Mouse (Mus musculus) neural tube, embryonic 12.5 days (tissue): ENCODE measurements at regions not wholly inside any gene's neighbourhood (a gene's known extent, or its start where the extent isn't known, plus 50 kb on each side); places are given as distances from the start of the nearest gene placed in this dataset.

Experiments
- ATAC-seq: fragments of 200-750 bp; cut with Nextera tagmentation; 2 replicates; pipeline ENCODE4 v1.8.0; 2017; ENCODE audit warnings: low read depth, mild to moderate bottlenecking, moderate TSS enrichment, moderate library complexity; ENCODE audit not compliant: low FRiP score
- H3K27ac ChIP-seq: fragments of 300-500 bp; sonication (generic); 2 replicates; pipeline ENCODE4 v1.5.1; 2016
- H3K27me3 ChIP-seq: fragments of 300-500 bp; sonication (generic); replicated peaks from 2 replicates; pipeline ENCODE4 v1.6.1; 2016; ENCODE audit warnings: mild to moderate bottlenecking
- H3K36me3 ChIP-seq: fragments of 300-500 bp; sonication (generic); 2 replicates; pipeline ENCODE4 v1.6.1; 2016; ENCODE audit warnings: mild to moderate bottlenecking
- H3K4me1 ChIP-seq: fragments of 300-500 bp; sonication (generic); 2 replicates; pipeline ENCODE4 v1.6.1; 2016
- H3K4me2 ChIP-seq: fragments of 300-500 bp; sonication (generic); replicated peaks from 2 replicates; pipeline ENCODE4 v1.6.1; 2016; ENCODE audit warnings: mild to moderate bottlenecking
- H3K4me3 ChIP-seq: fragments of 300-500 bp; sonication (generic); 2 replicates; pipeline ENCODE4 v1.5.1; 2016
- H3K9ac ChIP-seq: fragments of 300-500 bp; sonication (generic); 2 replicates; pipeline ENCODE4 v1.6.1; 2016; ENCODE audit warnings: mild to moderate bottlenecking
- H3K9me3 ChIP-seq: fragments of 300-500 bp; sonication (generic); 2 replicates; pipeline ENCODE4 v1.6.1; 2016; ENCODE audit warnings: mild to moderate bottlenecking
- WGBS: fragments of 180-500 bp; shearing (Covaris S2); methylation state at CpG from one replicate; pipeline ENCODE4 v1.1.7; 2016; 5-methylcytosine and 5-hydroxymethylcytosine counted together

DNA sequence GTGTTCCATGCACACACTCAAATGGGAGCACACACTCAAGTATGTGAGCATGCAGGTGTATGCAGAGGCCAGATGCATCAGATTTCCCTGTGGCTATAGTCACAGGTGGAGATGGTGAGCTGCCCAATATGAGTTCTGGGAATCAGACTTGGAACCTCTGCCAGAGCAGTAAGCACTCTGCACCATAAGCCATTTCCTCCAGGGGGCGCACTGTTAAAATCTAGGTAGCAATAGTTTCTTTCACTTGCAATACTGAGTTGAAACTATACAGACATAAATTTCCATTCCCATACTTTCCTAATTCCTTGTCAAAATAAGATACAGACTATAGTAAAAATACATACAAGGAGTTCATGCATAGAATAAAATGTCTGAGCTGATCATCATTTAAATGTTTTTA, 365.7 kb downstream of the Basp1 start:
- no peaks in the 10 kb centered on the region for H3K4me1 ChIP-seq
- no peak overlapping the region for H3K4me2 ChIP-seq
- H3K27me3 ChIP-seq = no peaks in the 10 kb centered on the region
- no peak overlapping the region for H3K4me3 ChIP-seq
- WGBS = 35% methylated on average over 1 of the region's 1 CpGs
- no peak overlapping the region for H3K9ac ChIP-seq
- ATAC-seq = no peak
- H3K36me3 ChIP-seq = no peaks in the 10 kb centered on the region
- no peak overlapping the region for H3K27ac ChIP-seq
- no peaks in the 10 kb centered on the region for H3K9me3 ChIP-seq

GRCm38 (mm10) chr15:25046514-25047138, 366.9 kb downstream of the Basp1 start:
- Histone ChIP-seq H3K4me2 (no peak overlapping the region), H3K27me3 (no peaks in the 10 kb centered on the region), H3K27ac (no peak overlapping the region), H3K9me3 (no peaks in the 10 kb centered on the region), H3K4me3 (no peak overlapping the region), H3K36me3 (no peaks in the 10 kb centered on the region), H3K4me1 (no peaks in the 10 kb centered on the region), H3K9ac (no peak overlapping the region)
- 43% methylated on average over 5 of the region's 5 CpGs for WGBS
- ATAC-seq = no peak

DNA sequence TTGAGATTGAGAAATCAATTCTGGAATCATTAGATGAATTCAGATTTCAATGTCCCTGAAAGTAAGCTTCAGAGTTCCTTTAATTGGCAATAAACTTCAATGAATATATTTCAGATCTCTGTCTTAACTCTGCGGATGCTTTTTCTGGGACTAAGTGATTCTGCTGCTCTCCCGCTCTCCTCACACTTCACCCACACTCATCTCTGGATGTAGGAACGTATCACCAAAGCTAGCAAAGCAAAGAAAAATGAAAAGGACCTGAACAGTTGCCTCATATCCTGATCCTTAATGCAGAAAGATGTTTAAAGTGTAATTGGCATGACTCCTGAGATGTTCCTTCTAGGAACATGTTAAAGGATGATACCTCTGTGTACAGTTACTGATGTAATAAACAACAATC, 377.3 kb downstream of the Basp1 start:
- no peak overlapping the region for H3K27ac ChIP-seq
- H3K36me3 ChIP-seq = no peaks in the 10 kb centered on the region
- no peaks in the 10 kb centered on the region for H3K4me1 ChIP-seq
- no peaks in the 10 kb centered on the region for H3K9me3 ChIP-seq
- H3K4me2 ChIP-seq = no peak overlapping the region
- H3K27me3 ChIP-seq = no peaks in the 10 kb centered on the region
- 94% methylated on average over 3 of the region's 3 CpGs for WGBS
- no peak overlapping the region for H3K4me3 ChIP-seq
- ATAC-seq = no peak
- H3K9ac ChIP-seq = no peak overlapping the region

GRCm38 (mm10) chr15:25027865-25028264, 385.7 kb downstream of the Basp1 start:
- no peaks in the 10 kb centered on the region for H3K9me3 ChIP-seq
- peak; percentile 46; the same call in 1 of the 2 replicates for ATAC-seq
- peaks cover 8% of the 10 kb centered on the region; the same call in 1 of the 2 replicates for H3K4me1 ChIP-seq
- no peak overlapping the region for H3K27ac ChIP-seq
- no peak overlapping the region for H3K4me2 ChIP-seq
- WGBS = 46% methylated on average over 8 of the region's 8 CpGs
- H3K4me3 ChIP-seq = no peak overlapping the region
- no peaks in the 10 kb centered on the region for H3K27me3 ChIP-seq
- no peaks in the 10 kb centered on the region for H3K36me3 ChIP-seq
- H3K9ac ChIP-seq = no peak overlapping the region

DNA sequence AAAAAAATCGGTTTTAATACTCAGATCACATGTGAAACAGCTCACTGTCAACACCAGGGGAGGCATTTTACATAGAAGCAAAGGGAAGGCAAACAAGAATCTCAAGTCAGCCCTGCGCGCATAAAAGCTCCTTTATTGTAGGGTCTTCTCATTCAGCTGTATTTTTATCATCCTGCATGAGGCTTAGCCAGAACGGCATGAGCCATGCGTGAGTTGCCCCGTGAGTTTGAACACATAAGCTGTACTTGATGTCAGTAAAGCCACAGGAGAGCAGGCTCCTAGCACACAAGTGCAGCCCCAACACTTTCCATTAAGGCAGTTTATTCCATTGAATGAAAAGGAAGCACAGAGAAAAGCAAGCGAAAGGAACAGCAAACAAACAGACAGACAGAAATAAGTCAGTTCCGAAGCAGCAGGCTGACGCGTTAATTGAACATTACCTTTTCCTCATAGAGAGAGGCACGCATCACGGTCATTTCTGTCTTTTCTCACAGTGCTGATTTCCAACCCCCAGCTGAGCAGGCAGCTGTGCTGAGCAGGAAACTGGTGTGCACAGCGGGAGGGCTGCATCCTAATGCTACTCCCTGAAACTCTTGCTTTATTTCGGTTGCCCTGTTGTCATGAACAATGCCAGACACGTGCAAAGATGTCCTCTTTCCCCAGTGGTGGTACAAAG, 386.6 kb downstream of the Basp1 start:
- Histone ChIP-seq H3K4me1 (peaks cover 8% of the 10 kb centered on the region; the same call in 1 of the 2 replicates), H3K4me3 (peak overlapping the region; percentile 26), H3K27ac (peak overlapping the region; percentile 54; the same call in 1 of the 2 replicates), H3K9me3 (no peaks in the 10 kb centered on the region), H3K9ac (peak overlapping the region; percentile 56), H3K27me3 (no peaks in the 10 kb centered on the region), H3K4me2 (peak overlapping the region; percentile 61), H3K36me3 (no peaks in the 10 kb centered on the region)
- WGBS = 4% methylated on average over 15 of the region's 15 CpGs
- peak; percentile 90 for ATAC-seq

DNA sequence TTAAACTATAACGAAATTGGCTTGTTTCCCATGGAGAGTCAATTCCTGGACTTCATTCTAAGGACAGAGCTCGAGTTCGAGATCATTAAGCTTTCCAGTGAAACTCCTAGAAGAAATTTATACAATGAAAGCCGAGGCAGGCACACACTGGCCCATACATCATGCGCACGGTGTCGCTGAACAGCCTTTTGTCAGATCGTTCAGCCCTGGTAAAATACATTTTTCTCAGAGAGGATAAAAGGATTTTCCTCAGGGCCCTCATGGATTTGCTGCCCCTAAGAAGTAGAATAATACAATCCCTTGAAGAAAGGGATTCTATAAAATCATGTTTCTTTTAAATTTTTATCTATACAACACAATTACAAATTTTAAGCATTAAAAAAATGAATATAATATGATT, 387.2 kb downstream of the Basp1 start:
- 28% methylated on average over 8 of the region's 8 CpGs for WGBS
- ATAC-seq = no peak
- Histone ChIP-seq H3K27ac (peak overlapping the region; percentile 7; the same call in 1 of the 2 replicates), H3K9ac (no peak overlapping the region), H3K36me3 (no peaks in the 10 kb centered on the region), H3K4me3 (no peak overlapping the region), H3K9me3 (no peaks in the 10 kb centered on the region), H3K4me2 (peak overlapping the region; percentile 61), H3K27me3 (no peaks in the 10 kb centered on the region), H3K4me1 (peaks cover 8% of the 10 kb centered on the region; the same call in 1 of the 2 replicates)

DNA sequence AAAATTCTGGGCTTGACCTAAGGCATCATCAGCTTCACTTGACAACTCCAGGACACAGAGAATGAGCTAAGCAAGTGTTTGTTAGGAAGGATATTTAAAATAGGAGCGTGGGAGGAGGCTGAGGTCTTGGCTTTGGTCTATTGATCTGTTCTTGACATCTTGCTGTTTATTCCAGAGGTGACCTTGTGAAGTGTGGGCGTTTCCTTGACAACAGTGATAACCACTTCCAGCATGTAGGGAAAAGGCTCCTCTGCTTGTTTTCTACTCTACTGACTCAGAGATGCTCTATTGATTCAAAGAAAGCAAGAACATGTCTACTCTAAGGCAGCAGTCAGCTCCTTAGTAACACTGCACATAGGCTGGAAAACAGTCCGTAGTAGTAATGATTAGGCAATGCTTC, 392.6 kb downstream of the Basp1 start:
- Histone ChIP-seq H3K27me3 (no peaks in the 10 kb centered on the region), H3K27ac (no peak overlapping the region), H3K36me3 (no peaks in the 10 kb centered on the region), H3K4me3 (no peak overlapping the region), H3K4me1 (0 out of 2 replicates have a peak, but pooled peaks cover 2% of the 10 kb centered on the region), H3K9me3 (no peaks in the 10 kb centered on the region), H3K9ac (no peak overlapping the region), H3K4me2 (no peak overlapping the region)
- 49% methylated on average over 3 of the region's 3 CpGs for WGBS
- peak; percentile 14; the same call in 1 of the 2 replicates for ATAC-seq

- H3K9ac ChIP-seq = no peak overlapping the region
- 0 out of 2 replicates have a peak overlapping the region, but pooled peaks have one; percentile 17 for H3K4me2 ChIP-seq
- no peaks in the 10 kb centered on the region for H3K27me3 ChIP-seq
- H3K36me3 ChIP-seq = no peaks in the 10 kb centered on the region
- H3K27ac ChIP-seq = peak overlapping the region; percentile 27; the same call in 1 of the 2 replicates
- WGBS = 71% methylated on average over 12 of the region's 12 CpGs
- no peak overlapping the region for H3K4me3 ChIP-seq
- no peaks in the 10 kb centered on the region for H3K9me3 ChIP-seq
- peak; percentile 86 for ATAC-seq
- 0 out of 2 replicates have a peak, but pooled peaks cover 2% of the 10 kb centered on the region for H3K4me1 ChIP-seq
Observed at GRCm38 (mm10) chr15:25019352-25019941, 394.1 kb downstream of the Basp1 start.

DNA sequence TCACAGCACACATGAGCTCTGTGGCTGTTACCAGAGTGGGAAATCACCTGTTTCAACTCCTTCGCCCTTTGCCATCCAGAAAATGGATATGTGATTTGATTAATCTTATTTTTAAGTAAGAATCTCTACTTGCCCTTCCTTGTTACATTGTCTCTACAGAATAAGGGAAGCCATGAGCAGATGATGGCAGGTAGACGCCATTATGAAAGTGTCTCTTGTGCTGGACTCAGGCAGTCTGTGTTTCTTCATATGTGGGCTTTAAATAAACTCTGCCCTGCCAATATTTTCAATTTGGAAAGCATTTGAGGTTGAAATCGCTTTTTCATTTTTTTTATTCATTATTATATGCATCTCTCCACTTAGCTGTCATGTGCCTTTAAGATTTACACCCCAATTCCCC, 394.6 kb downstream of the Basp1 start:
- H3K4me2 ChIP-seq = no peak overlapping the region

DNA sequence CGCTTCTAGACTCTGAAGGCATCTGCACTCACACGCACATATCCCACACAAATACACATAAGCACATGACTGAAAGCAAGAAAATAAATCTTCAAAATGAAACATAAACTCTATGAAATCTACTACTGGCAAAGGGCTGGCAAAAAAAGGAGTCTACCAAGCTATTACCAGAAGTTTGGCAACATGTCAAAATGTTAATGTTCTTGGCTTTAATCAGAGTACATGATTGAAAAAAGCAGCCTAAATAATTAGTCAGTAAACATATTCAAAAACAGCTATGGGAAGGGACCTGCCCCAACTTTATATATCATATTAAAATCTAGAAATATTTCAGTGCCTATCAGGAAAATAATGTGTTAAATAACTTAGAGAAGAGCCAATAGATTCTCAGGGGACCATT, 405.8 kb downstream of the Basp1 start:
- H3K4me2 ChIP-seq = no peak overlapping the region
- 90% methylated on average over 2 of the region's 2 CpGs for WGBS
- no peaks in the 10 kb centered on the region for H3K4me1 ChIP-seq
- H3K27me3 ChIP-seq = no peaks in the 10 kb centered on the region
- no peak for ATAC-seq
- H3K27ac ChIP-seq = no peak overlapping the region
- H3K36me3 ChIP-seq = no peaks in the 10 kb centered on the region
- no peaks in the 10 kb centered on the region for H3K9me3 ChIP-seq
- H3K9ac ChIP-seq = no peak overlapping the region
- H3K4me3 ChIP-seq = no peak overlapping the region

More for the DNA sequence above, 394.6 kb downstream of the Basp1 start:
- no peak overlapping the region for H3K9ac ChIP-seq
- no peaks in the 10 kb centered on the region for H3K9me3 ChIP-seq
- no peak overlapping the region for H3K4me3 ChIP-seq
- H3K36me3 ChIP-seq = no peaks in the 10 kb centered on the region
- H3K27me3 ChIP-seq = no peaks in the 10 kb centered on the region
- no peak for ATAC-seq
- 74% methylated on average over 3 of the region's 3 CpGs for WGBS
- H3K27ac ChIP-seq = peak overlapping the region; percentile 27; the same call in 1 of the 2 replicates
- H3K4me1 ChIP-seq = 0 out of 2 replicates have a peak, but pooled peaks cover 2% of the 10 kb centered on the region

GRCm38 (mm10) chr15:25000171-25000570, 413.4 kb downstream of the Basp1 start:
- Histone ChIP-seq H3K4me2 (no peak overlapping the region), H3K4me1 (no peaks in the 10 kb centered on the region), H3K9me3 (no peaks in the 10 kb centered on the region), H3K27ac (no peak overlapping the region), H3K4me3 (no peak overlapping the region), H3K27me3 (no peaks in the 10 kb centered on the region), H3K36me3 (no peaks in the 10 kb centered on the region), H3K9ac (no peak overlapping the region)
- no peak for ATAC-seq
- WGBS = 80% methylated on average over 3 of the region's 3 CpGs

GRCm38 (mm10) chr15:24993325-24993673, 420.3 kb downstream of the Basp1 start:
- H3K4me3 ChIP-seq = no peak overlapping the region
- ATAC-seq = no peak
- H3K27me3 ChIP-seq = no peaks in the 10 kb centered on the region
- WGBS = 78% methylated on average over 2 of the region's 2 CpGs
- no peaks in the 10 kb centered on the region for H3K9me3 ChIP-seq
- H3K4me2 ChIP-seq = no peak overlapping the region
- H3K9ac ChIP-seq = no peak overlapping the region
- H3K4me1 ChIP-seq = no peaks in the 10 kb centered on the region
- H3K27ac ChIP-seq = no peak overlapping the region
- no peaks in the 10 kb centered on the region for H3K36me3 ChIP-seq
